In genomic region chr11:85713814-85714208, GRCm38 (mm10) we compare ENCODE assay signal across 8 mouse cellular contexts.
A peak's percentile ranks its signal among the peaks of the same experiment; 100 is the strongest.
DNase-seq lines count a peak whose midpoint lies in the region; ATAC-seq and TF ChIP-seq lines count a peak whose summit lies in the region.

No protein-coding gene starts in this region.

- peak; percentile 30 for ATAC-seq in lung, embryonic 14.5 days (ENCODE audit: insufficient read depth)
- no peak for ATAC-seq in hindbrain, embryonic 13.5 days (ENCODE audit: low FRiP score)
- ATAC-seq in forebrain, embryonic 16.5 days: no peak

- WGBS in heart, embryonic 10.5 days: 26% methylated on average over 2 of the region's 2 CpGs
- 26% methylated on average over 2 of the region's 2 CpGs for WGBS in lung, embryonic 14.5 days
- 16% methylated on average over 2 of the region's 2 CpGs for WGBS in hindbrain, embryonic 13.5 days
- 6% methylated on average over 2 of the region's 2 CpGs for WGBS in forebrain, embryonic 16.5 days

- peak overlapping the region; percentile 26 for H3K4me2 ChIP-seq in lung, embryonic 14.5 days
- H3K4me2 ChIP-seq in hindbrain, embryonic 13.5 days: no peak overlapping the region; the same call in 1 of the 2 replicates
- peak overlapping the region; percentile 54 for H3K4me2 ChIP-seq in myocyte (ENCODE audit: low read depth)
- H3K4me2 ChIP-seq in forebrain, embryonic 16.5 days (ENCODE audit: low read length): no peak overlapping the region

- no peak for DNase-seq in heart, embryonic 10.5 days (ENCODE audit: low spot score)
- DNase-seq in heart, postnatal 10 days: no peak
- no peak for DNase-seq in lung, embryonic 14.5 days
- DNase-seq in lung, postnatal 10 days: no peak
- DNase-seq in layer of hippocampus, postnatal 36 days: no peak

- no peak overlapping the region for H3K4me3 ChIP-seq in heart, embryonic 10.5 days
- no peak overlapping the region for H3K4me3 ChIP-seq in lung, embryonic 14.5 days (ENCODE audit: low read depth, low read length)
- H3K4me3 ChIP-seq in hindbrain, embryonic 13.5 days: no peak overlapping the region
- no peak overlapping the region for H3K4me3 ChIP-seq in myocyte
- H3K4me3 ChIP-seq in forebrain, embryonic 16.5 days (replicated peaks; ENCODE audit: low read length): no peak overlapping the region

- no peak for TF ChIP-seq CTCF in lung, embryonic 14.5 days (IDR thresholded peaks at IDR 0.05; ENCODE audit: low read depth)

- intact Hi-C loops in heart, postnatal 10 days (cut with DNase I): no loop called here

- peaks cover 29% of the 10 kb centered on the region for H3K27me3 ChIP-seq in heart, embryonic 10.5 days (ENCODE audit: insufficient read depth, poor library complexity, severe bottlenecking)
- H3K27me3 ChIP-seq in lung, embryonic 14.5 days (ENCODE audit: insufficient read depth, low read length): no peaks in the 10 kb centered on the region
- H3K27me3 ChIP-seq in hindbrain, embryonic 13.5 days: peaks cover 19% of the 10 kb centered on the region
- H3K27me3 ChIP-seq in myocyte (ENCODE audit: control insufficient read depth, insufficient read depth, insufficient read length): no peaks in the 10 kb centered on the region
- peaks cover 47% of the 10 kb centered on the region for H3K27me3 ChIP-seq in forebrain, embryonic 16.5 days (replicated peaks; ENCODE audit: control insufficient read depth, insufficient read depth, low read length)

- peak overlapping the region; percentile 69 for H3K27ac ChIP-seq in heart, embryonic 10.5 days
- H3K27ac ChIP-seq in lung, embryonic 14.5 days (ENCODE audit: low read depth): peak overlapping the region; percentile 85
- H3K27ac ChIP-seq in hindbrain, embryonic 13.5 days: peak overlapping the region; percentile 55; the same call in 1 of the 2 replicates
- no peak overlapping the region for H3K27ac ChIP-seq in forebrain, embryonic 16.5 days (ENCODE audit: low read length)

- no peaks in the 10 kb centered on the region for H3K9me3 ChIP-seq in heart, embryonic 10.5 days
- H3K9me3 ChIP-seq in lung, embryonic 14.5 days (ENCODE audit: low read depth, low read length): no peaks in the 10 kb centered on the region
- no peaks in the 10 kb centered on the region for H3K9me3 ChIP-seq in hindbrain, embryonic 13.5 days
- H3K9me3 ChIP-seq in forebrain, embryonic 16.5 days (ENCODE audit: control insufficient read depth, low read length): no peaks in the 10 kb centered on the region

- H3K4me1 ChIP-seq in heart, embryonic 10.5 days: peaks cover 40% of the 10 kb centered on the region
- peaks cover 44% of the 10 kb centered on the region for H3K4me1 ChIP-seq in lung, embryonic 14.5 days (ENCODE audit: insufficient read depth)
- peaks cover 23% of the 10 kb centered on the region for H3K4me1 ChIP-seq in hindbrain, embryonic 13.5 days (replicated peaks)
- H3K4me1 ChIP-seq in forebrain, embryonic 16.5 days (replicated peaks; ENCODE audit: control insufficient read depth, insufficient read depth, low read length): peaks cover 7% of the 10 kb centered on the region; the same call in 1 of the 2 replicates

- H3K9ac ChIP-seq in lung, embryonic 14.5 days: 0 out of 2 replicates have a peak overlapping the region, but pooled peaks have one; percentile 13
- no peak overlapping the region for H3K9ac ChIP-seq in hindbrain, embryonic 13.5 days
- H3K9ac ChIP-seq in forebrain, embryonic 16.5 days (replicated peaks; ENCODE audit: low read depth, low read length): no peak overlapping the region

- no peaks in the 10 kb centered on the region for H3K36me3 ChIP-seq in heart, embryonic 10.5 days
- H3K36me3 ChIP-seq in lung, embryonic 14.5 days (ENCODE audit: insufficient read depth): no peaks in the 10 kb centered on the region
- H3K36me3 ChIP-seq in hindbrain, embryonic 13.5 days: no peaks in the 10 kb centered on the region
- H3K36me3 ChIP-seq in myocyte (ENCODE audit: control insufficient read depth, insufficient read depth): no peaks in the 10 kb centered on the region
- no peaks in the 10 kb centered on the region for H3K36me3 ChIP-seq in forebrain, embryonic 16.5 days (ENCODE audit: control insufficient read depth, insufficient read depth)

- no peaks in the 10 kb centered on the region for H3K79me2 ChIP-seq in myocyte (ENCODE audit: control insufficient read depth, insufficient read depth)

- H3ac ChIP-seq in myocyte (ENCODE audit: control insufficient read depth, insufficient read length): no peak overlapping the region

- TF ChIP-seq POLR2A in myocyte (IDR thresholded peaks at IDR 0.05; ENCODE audit: insufficient read length, low read depth): no peak

TF ChIP-seq in myocyte, 11 proteins besides CTCF, POLR2A, EP300 and RAD21:
- TF ChIP-seq CEBPB (IDR thresholded peaks at IDR 0.05; ENCODE audit: insufficient read depth, poor library complexity, severe bottlenecking) (no peak), MYOG (IDR thresholded peaks at IDR 0.05; ENCODE audit: control insufficient read depth in 1 of 3, insufficient read depth in 1 of 3, insufficient read length in 2 of 3, low read depth in 2 of 3) (no peak), TCF3 (IDR thresholded peaks at IDR 0.05; ENCODE audit: insufficient read length, low read depth) (no peak), REST (IDR thresholded peaks at IDR 0.05; ENCODE audit: insufficient read depth, insufficient read length) (no peak), MYOD1 (IDR thresholded peaks at IDR 0.05; ENCODE audit: control insufficient read depth in 1 of 3, insufficient read length in 2 of 3, low read depth in 2 of 3) (no peak), MAX (IDR thresholded peaks at IDR 0.05; ENCODE audit: low read depth) (no peak), USF1 (IDR thresholded peaks at IDR 0.05; ENCODE audit: low read depth) (no peak), E2F4 (IDR thresholded peaks at IDR 0.05; ENCODE audit: insufficient read depth) (no peak), POLR2AphosphoS2 (IDR thresholded peaks at IDR 0.05; ENCODE audit: insufficient read length, low read depth) (no peak), SRF (IDR thresholded peaks at IDR 0.05; ENCODE audit: control insufficient read depth, insufficient read length, low read depth) (no peak)

Comparison
In these comparisons a context has a peak if more than half of its experiments do, and no peak if none do; other contexts are left out.
1. H3K4me2 ChIP-seq: peak in lung, embryonic 14.5 days (single experiment) and myocyte (single experiment); none in hindbrain, embryonic 13.5 days (single experiment) and forebrain, embryonic 16.5 days (single experiment).